Mouse (Mus musculus): ENCODE results near the gene Zfp36l1. TPM values are rescaled to one million over a fixed set of nuclear protein-coding genes. Genes with fewer than 3 reads are reported as not detected.
A peak's percentile ranks its signal among the peaks of the same experiment; 100 is the strongest.

Zfp36l1 gene
- total RNA-seq, 2 experiments from 2014 or later, result 42.4 to 53.9 TPM

DNA sequence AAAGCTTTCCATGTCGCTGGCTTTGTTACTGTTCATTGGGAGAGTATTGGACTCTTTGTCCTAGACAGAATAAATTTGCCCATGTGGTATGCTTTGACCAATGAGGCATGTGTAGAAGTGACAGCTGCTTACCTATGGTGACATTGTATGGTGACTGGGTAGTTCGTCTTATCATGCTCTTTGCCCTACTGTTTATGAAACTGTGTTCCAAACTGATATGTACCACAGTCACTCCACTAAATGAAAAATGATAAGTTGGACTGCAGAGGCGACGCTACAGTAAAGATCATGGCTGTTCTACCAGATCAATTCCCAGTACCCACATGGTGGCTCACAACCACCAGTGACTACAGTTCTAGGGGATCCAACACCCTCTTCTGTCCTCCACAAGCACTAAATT is 24.7 kb downstream of the Zfp36l1 start:
- DNase-seq, result no peak
- intact Hi-C loops (cut with DNase I; ENCODE audit: low total_unique reads), result no loop called here

GRCm38 (mm10) chr12:80084446-80085112 is 28.2 kb downstream of the Zfp36l1 start:
- intact Hi-C loops (cut with DNase I; ENCODE audit: low total_unique reads), result no loop called here
- DNase-seq, result no peak

DNA sequence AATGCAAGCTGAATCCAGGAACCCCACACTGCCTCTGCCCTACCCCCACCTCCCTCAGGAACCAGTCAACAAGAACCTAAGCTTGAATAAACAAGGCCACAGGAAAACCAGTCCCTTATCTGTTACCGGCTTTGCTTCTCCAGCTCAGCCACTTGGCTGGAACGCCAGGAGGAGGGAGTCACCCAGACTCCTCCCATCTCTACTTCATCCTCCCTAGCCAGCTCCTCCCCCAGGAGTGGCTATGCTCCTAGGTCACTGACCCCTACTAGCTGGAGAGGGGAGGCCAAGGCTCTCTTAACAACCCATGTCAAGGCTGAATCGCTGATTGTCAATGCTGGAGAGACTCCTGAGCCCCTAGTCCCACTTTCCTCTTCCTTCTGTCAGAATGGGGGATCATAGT is 28.9 kb downstream of the Zfp36l1 start:
- intact Hi-C loops (cut with DNase I; ENCODE audit: low total_unique reads), result no loop called here

DNA sequence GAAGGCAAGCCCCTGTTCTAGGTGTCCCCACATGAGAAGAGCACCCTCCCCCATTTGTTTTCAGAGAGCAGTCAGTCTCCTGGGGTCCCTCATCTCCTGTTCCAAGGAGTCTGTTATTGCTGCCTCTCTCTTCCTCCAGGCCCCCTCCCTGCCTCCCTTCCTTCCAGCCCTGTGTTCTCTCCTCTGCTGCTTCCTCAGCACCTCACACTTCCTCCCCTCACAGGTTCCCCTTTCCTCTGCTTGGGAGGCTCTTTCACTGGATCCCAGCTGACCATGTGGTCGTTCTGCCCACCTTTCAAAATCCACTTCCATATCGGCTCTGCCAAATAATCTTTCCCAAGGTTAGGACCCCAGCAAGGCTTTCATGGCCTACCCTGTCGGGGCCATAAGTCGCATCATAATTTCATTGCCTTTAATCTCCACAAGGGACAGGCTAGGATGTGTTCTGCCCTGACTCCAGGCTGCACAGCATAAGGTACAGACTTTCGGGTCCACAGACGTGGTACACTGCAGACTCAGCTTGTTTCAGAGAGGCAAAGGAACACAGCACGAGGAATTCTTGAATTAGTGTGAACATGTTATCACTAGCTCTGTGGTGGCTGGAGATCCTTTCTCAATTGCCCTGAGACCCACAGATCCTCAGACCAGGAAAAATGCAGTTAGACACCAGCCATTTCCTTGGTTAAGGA is 29.5 kb downstream of the Zfp36l1 start:
- DNase-seq, result no peak
- intact Hi-C loops (cut with DNase I; ENCODE audit: low total_unique reads), result no loop called here

More for the DNA sequence above, 28.9 kb downstream of the Zfp36l1 start:
- peak; percentile 72 for DNase-seq

DNA sequence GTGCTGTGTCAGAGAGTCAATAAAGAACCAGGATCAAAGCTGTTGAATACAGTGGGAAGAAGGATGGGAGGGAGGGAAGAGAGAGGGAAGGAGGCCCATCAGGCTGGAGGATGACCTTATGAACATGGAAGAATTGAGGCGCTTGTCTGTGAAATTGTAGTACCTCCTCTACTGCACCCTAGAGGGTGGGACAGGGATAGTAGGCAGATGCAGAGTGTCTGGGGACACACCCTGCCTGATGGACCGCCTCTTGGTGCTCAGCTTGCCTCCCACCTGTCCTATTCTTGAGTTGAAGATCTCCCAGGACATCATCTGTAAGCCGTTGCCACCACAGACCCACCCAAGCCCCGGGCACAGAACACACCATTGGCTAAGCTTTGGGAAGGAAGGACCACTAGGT is 30.1 kb downstream of the Zfp36l1 start:
- intact Hi-C loops (cut with DNase I; ENCODE audit: low total_unique reads), result no loop called here
- DNase-seq, result no peak

- intact Hi-C loops (cut with DNase I; ENCODE audit: low total_unique reads), result no loop called here
- no peak for DNase-seq
These were observed 31.4 kb downstream of the Zfp36l1 start for GRCm38 (mm10) chr12:80081440-80081839.

- no peak for DNase-seq
- intact Hi-C loops (cut with DNase I; ENCODE audit: low total_unique reads), result no loop called here
These were observed 32.9 kb downstream of the Zfp36l1 start for GRCm38 (mm10) chr12:80079937-80080336.

GRCm38 (mm10) chr12:80074331-80074730 is 38.5 kb downstream of the Zfp36l1 start:
- intact Hi-C loops (cut with DNase I; ENCODE audit: low total_unique reads), result no loop called here
- DNase-seq, result no peak

GRCm38 (mm10) chr12:80070534-80071287 is 42.1 kb downstream of the Zfp36l1 start:
- DNase-seq, result no peak
- intact Hi-C loops (cut with DNase I; ENCODE audit: low total_unique reads), result no loop called here

GRCm38 (mm10) chr12:80069040-80069439 is 43.8 kb downstream of the Zfp36l1 start:
- intact Hi-C loops (cut with DNase I; ENCODE audit: low total_unique reads), result no loop called here

DNA sequence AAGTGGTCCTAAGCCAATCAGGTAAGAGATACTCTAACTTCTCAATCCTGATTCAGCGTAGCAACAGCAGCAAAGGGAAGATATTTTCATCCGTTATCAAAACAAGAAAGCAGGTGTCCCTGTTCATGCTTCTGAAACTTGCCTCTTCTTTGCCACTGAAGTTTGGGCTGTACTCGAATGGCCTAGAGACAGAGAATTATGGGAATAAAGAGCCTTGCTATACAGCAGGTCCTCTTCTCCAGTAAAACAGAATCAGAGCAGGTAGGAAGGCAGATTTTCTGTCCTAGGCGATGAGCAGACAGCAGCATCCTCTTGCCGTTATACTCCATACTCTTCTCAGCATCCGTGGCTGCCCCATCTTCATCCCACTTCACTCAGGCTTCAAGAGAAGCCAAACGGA is 44.8 kb downstream of the Zfp36l1 start:
- DNase-seq, result no peak
- intact Hi-C loops (cut with DNase I; ENCODE audit: low total_unique reads), result no loop called here

More at GRCm38 (mm10) chr12:80069040-80069439, 43.8 kb downstream of the Zfp36l1 start:
- DNase-seq, result no peak

GRCm38 (mm10) chr12:80065049-80065448 is 47.8 kb downstream of the Zfp36l1 start:
- DNase-seq, result no peak
- intact Hi-C loops (cut with DNase I; ENCODE audit: low total_unique reads), result no loop called here

GRCm38 (mm10) chr12:80064306-80064705 is 48.5 kb downstream of the Zfp36l1 start:
- DNase-seq, result no peak
- intact Hi-C loops (cut with DNase I; ENCODE audit: low total_unique reads), result no loop called here

DNA sequence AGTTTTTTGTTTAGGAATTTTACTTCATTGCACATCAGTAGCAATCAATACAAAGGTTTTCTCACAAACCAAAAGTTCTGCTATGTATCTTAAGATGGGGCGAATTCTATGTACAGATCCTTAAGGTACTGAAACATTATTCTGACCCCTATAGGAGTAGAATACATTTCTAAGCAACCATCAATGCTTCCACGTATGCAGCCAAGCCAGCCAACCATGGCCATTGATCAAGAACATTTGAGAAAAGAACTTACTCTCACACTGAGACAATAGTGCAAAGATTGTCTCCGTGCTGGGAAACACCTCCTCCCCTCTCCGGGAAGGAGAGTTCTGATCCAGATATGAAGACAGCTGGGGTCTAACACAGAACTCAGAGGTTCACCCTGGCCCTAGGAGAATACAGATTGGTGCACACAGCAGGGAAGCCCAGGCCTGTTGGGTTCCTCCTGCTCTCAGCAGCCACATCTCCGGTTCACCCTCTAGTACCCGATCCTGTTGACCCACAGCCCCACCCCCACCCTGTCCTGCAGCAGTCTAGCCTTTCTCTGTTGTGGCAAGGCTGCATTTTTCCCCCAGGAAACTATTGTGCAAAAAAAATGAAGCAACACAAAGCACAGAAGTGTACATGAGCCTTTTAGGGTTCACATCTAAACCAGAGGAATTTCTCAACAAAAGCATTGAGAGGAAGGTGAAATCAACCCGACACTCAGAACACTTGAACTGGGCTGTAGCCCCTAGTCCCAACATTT is 49.2 kb downstream of the Zfp36l1 start:
- DNase-seq, result no peak
- intact Hi-C loops (cut with DNase I; ENCODE audit: low total_unique reads), result no loop called here

DNA sequence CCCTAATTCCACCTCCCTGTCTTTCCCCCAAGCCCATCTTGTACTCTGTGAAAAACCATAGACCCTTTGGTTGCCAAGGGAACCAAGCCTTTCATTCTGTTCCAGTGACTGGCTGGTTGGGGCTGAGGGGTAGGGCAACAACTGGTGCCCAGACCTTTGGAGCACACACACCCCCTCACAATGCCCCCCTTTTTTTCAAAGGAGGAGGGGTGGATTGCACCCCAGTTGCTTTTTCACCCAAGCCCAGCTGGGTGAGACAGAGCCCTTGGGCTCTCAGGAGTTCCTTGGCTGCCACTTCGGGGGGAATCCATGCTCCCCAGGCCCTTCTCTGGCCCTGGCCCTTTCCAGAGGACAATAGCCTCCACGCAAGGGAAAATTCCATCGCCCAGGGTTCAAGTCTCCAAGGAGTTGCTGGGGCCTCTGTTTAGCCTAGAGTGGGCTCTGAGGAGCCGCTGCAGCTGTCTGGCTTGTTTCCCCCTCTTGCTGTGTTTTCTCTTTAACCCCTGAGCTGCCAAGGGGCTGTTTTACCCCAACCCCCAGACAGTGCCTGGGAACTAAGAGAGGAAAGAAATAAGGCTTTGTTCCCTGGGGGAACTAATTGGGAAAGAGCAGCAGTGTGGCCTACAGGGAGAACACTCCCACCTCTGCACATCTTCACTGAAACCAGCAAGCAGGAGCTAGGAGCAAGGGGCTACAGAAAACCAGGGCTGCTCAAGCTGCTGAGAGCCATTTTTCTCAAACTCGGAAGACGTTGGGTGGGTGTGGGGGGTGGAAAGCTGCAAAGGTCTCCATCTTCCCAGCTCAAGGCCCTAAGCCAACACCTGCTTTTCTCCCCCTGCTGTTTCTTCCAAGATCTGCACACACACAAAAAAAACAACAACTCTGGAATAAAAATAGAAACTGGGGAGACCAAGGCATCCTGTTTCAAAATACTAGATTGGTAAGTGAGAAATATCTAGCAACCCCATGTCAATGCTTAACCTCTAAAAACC is 50.1 kb downstream of the Zfp36l1 start:
- DNase-seq, result peak; percentile 48
- intact Hi-C loops (cut with DNase I; ENCODE audit: low total_unique reads), result no loop called here

DNA sequence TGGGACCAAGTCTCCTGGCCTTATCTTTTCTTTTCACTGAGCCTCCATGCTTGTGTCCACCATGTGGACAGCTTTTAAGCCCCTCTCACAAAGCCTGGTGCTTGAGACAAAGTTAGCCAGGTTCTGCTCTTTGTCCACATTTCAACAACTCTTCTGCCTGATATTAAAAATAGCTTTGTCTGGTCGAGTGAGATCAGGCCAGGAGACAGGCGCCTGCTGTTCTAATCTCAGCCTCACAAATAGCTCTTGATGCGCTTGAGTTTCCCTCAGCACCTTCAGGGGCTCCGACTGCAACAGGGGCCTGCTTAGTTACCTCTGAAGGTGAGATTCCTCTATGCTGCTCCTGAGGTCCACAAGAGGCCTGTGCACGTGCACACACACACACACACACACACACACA is 51.0 kb downstream of the Zfp36l1 start:
- DNase-seq, result no peak
- intact Hi-C loops (cut with DNase I; ENCODE audit: low total_unique reads), result no loop called here

DNA sequence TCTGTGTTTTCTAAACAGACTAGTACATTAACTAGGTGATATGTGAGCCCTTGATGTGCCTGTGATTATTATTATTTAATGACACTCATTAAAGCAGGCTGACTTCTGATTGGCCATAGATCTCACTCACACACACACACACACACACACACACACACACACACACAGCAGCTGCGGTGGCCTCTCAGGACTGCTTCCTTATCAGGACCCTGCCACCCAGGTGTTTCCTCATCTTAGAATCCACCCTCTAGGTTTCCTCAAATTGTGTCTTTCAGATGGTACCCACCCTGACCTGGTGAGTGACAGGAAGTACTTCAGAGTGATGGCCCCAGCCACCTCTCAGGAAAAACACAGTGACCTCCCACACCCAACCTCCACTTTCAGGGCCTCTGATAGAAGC is 52.0 kb downstream of the Zfp36l1 start:
- no peak for DNase-seq
- intact Hi-C loops (cut with DNase I; ENCODE audit: low total_unique reads), result no loop called here

- intact Hi-C loops (cut with DNase I; ENCODE audit: low total_unique reads), result no loop called here
- DNase-seq, result no peak
These were observed 52.5 kb downstream of the Zfp36l1 start for GRCm38 (mm10) chr12:80060338-80060737.

Data from gastrocnemius, postnatal 14 days (tissue).